Mouse (Mus musculus) heart, embryonic 11.5 days (tissue): ENCODE data around the gene Lag3. TPM values are rescaled to one million over a fixed set of nuclear protein-coding genes. Genes with fewer than 3 reads are reported as not detected.

ENCODE experiments used
- ATAC-seq: fragments of 200-750 bp; cut with Nextera tagmentation; replicated peaks from 2 replicates; pipeline ENCODE4 v1.8.0; 2017; ENCODE audit warnings: moderate library complexity; ENCODE audit not compliant: insufficient number of reproducible peaks, low FRiP score, low TSS enrichment
- H3K27ac ChIP-seq: fragments of 300-500 bp; sonication (generic); 2 replicates; pipeline ENCODE4 v1.5.1; 2014; ENCODE audit warnings: mild to moderate bottlenecking, low read depth, low read length
- H3K27me3 ChIP-seq: fragments of 300-500 bp; sonication (generic); 2 replicates; pipeline ENCODE4 v1.6.1; 2014; ENCODE audit warnings: mild to moderate bottlenecking, low read length, mixed read lengths; ENCODE audit not compliant: control insufficient read depth, insufficient read depth
- H3K36me3 ChIP-seq: fragments of 300-500 bp; sonication (generic); 2 replicates; pipeline ENCODE4 v1.6.1; 2014; ENCODE audit warnings: mild to moderate bottlenecking, low read length, moderate library complexity, mixed read lengths; ENCODE audit not compliant: control insufficient read depth, insufficient read depth
- H3K4me1 ChIP-seq: fragments of 300-500 bp; sonication (generic); 2 replicates; pipeline ENCODE4 v1.6.1; 2014; ENCODE audit warnings: low read length; ENCODE audit not compliant: control insufficient read depth, insufficient read depth
- H3K4me2 ChIP-seq: fragments of 300-500 bp; sonication (generic); 2 replicates; pipeline ENCODE4 v1.6.1; 2014; ENCODE audit warnings: mild to moderate bottlenecking, moderate library complexity
- H3K4me3 ChIP-seq: fragments of 300-500 bp; sonication (generic); 2 replicates; pipeline ENCODE4 v1.5.1; 2014; ENCODE audit warnings: low read depth, low read length
- H3K9ac ChIP-seq: fragments of 300-500 bp; sonication (generic); 2 replicates; pipeline ENCODE4 v1.6.1; 2014; ENCODE audit warnings: mild to moderate bottlenecking, low read depth, low read length, moderate library complexity
- H3K9me3 ChIP-seq: fragments of 300-500 bp; sonication (generic); replicated peaks from 2 replicates; pipeline ENCODE4 v1.6.1; 2016; ENCODE audit warnings: low read length; ENCODE audit not compliant: control insufficient read depth
- WGBS: fragments of 180-500 bp; shearing (Covaris S2); extraction: QIAGEN DNeasy Blood & Tissue Kit; methylation state at CpG from one replicate; pipeline ENCODE4 v1.1.7; 2014; ENCODE audit not compliant: insufficient replicate concordance; 5-methylcytosine and 5-hydroxymethylcytosine counted together
- polyA plus RNA-seq: library from polyadenylated mRNA; unstranded; fragments of >200 nt; fragmentation: Nextera tagmentation; extraction: Ambion mirVana; gene quantifications from 2 replicates; pipeline ENCODE4 v1.2.1, GENCODE M21; 2014

Lag3 gene
- polyA plus RNA-seq, 1 experiment from 2014 or later: 1.1 TPM

DNA sequence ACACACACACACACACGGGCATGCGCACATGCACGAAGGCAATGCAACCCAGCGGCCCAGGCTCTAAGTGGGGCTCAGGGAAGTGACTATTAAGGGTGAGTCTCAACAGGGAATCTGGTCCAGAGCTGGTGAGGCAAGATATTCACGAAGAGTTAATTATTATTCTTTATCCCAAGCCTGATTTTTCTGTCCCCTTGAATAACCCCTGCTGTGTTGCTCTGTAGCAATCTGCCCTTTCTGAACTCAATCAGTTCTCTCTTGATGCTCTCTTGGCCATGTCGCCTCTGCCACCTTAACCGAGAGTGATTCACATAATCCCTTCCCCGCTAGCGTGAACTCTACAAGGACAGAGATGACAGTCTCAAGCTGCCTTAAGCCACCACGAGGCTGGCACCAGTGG, 28.2 kb downstream of the Lag3 start:
- Histone ChIP-seq H3K9me3 (no peaks in the 10 kb centered on the region), H3K27me3 (no peaks in the 10 kb centered on the region), H3K4me1 (no peaks in the 10 kb centered on the region), H3K36me3 (no peaks in the 10 kb centered on the region), H3K9ac (no peak overlapping the region), H3K27ac (no peak overlapping the region), H3K4me3 (no peak overlapping the region), H3K4me2 (no peak overlapping the region)
- no peak for ATAC-seq
- 76% methylated on average over 10 of the region's 10 CpGs for WGBS

GRCm38 (mm10) chr6:124881821-124882220, 29.7 kb downstream of the Lag3 start:
- H3K27ac ChIP-seq: no peak overlapping the region
- 90% methylated on average over 9 of the region's 9 CpGs for WGBS
- H3K9me3 ChIP-seq: no peaks in the 10 kb centered on the region
- H3K27me3 ChIP-seq: no peaks in the 10 kb centered on the region
- H3K4me3 ChIP-seq: no peak overlapping the region
- H3K9ac ChIP-seq: no peak overlapping the region
- no peak overlapping the region for H3K4me2 ChIP-seq
- no peak for ATAC-seq
- H3K36me3 ChIP-seq: no peaks in the 10 kb centered on the region
- H3K4me1 ChIP-seq: no peaks in the 10 kb centered on the region

DNA sequence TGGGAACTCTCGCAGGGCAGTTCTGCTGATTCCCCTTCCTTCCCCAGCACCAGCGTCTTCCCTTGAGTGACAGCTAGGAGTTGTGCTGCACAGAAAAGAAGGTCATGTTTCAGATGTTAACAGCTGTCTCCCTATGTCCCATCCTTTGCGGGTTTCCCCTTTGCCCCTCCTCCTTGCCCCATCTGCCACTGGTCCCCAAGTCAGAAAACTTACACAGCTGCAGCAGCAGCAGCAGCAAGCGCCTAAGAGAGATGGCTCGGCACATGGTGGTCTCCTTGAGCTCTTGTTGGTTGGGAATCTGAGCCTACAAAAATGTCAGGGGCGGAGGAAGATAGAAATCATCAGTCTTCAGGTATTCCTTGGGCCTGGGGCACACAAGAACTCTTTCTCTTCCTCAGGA, 32.1 kb downstream of the Lag3 start:
- H3K9ac ChIP-seq: no peak overlapping the region
- no peak for ATAC-seq
- no peaks in the 10 kb centered on the region for H3K4me1 ChIP-seq
- no peaks in the 10 kb centered on the region for H3K27me3 ChIP-seq
- no peaks in the 10 kb centered on the region for H3K36me3 ChIP-seq
- no peak overlapping the region for H3K4me3 ChIP-seq
- WGBS: 49% methylated on average over 6 of the region's 6 CpGs
- no peak overlapping the region for H3K4me2 ChIP-seq
- H3K27ac ChIP-seq: no peak overlapping the region
- no peaks in the 10 kb centered on the region for H3K9me3 ChIP-seq

GRCm38 (mm10) chr6:124874348-124874747, 37.2 kb downstream of the Lag3 start:
- H3K4me2 ChIP-seq: no peak overlapping the region
- H3K9me3 ChIP-seq: no peaks in the 10 kb centered on the region
- ATAC-seq: no peak
- no peak overlapping the region for H3K4me3 ChIP-seq
- no peak overlapping the region for H3K9ac ChIP-seq
- no peak overlapping the region for H3K27ac ChIP-seq
- H3K27me3 ChIP-seq: no peaks in the 10 kb centered on the region
- no peaks in the 10 kb centered on the region for H3K4me1 ChIP-seq
- WGBS: 28% methylated on average over 2 of the region's 3 CpGs
- no peaks in the 10 kb centered on the region for H3K36me3 ChIP-seq

DNA sequence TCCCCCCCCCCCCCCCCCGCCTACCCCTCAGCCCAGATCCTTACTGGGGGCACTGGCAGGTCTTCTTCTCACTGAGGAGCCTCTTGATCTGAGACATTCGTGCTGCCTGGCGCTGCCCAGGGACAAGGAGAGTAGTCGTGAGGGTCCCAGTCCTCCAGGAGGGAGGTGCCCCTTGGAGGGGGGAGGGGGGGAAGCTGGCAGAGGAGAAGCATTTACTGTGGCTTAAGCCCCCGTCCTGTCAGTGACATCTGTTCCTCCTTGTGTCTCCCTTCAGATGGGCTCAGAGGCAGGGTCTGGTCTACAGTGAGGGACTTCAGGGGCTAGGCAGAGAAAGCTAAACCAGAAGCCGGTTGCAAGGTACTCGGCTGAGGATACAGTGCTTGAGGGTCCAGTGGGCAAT, 44.9 kb downstream of the Lag3 start:
- WGBS: 57% methylated on average over 6 of the region's 7 CpGs
- Histone ChIP-seq H3K27me3 (peaks cover 6% of the 10 kb centered on the region), H3K4me1 (peaks cover 8% of the 10 kb centered on the region), H3K9ac (no peak overlapping the region), H3K27ac (no peak overlapping the region), H3K9me3 (no peaks in the 10 kb centered on the region), H3K36me3 (no peaks in the 10 kb centered on the region), H3K4me3 (no peak overlapping the region), H3K4me2 (no peak overlapping the region)
- no peak for ATAC-seq

DNA sequence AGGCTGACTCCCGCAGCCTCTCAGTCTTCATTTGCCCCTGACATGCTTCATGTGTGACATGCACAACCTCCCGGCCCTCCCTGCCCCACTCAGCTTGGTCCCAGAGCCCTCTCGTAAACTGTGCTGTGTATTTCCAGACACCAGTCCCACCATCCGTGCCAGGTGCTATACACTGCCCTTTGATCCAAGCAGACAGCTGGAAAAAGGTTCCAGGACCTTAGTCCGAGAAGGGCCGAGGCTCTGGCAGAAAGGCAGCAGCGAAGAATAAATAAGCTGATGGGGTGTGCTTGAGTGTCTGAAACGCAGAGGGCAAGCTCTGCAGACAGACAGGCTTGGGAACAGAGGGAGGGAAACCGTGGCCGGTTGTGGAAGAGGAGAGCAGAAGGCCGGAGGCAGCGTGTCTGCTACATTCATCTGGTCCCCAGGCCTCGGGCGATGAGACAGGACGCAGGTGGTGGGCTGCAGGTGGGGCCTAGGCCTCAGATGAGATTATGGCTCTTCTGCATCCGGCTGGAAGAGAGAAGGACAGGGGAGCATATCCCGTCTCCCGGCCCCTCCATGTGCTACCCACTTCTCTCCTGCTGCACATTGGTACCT, 45.6 kb downstream of the Lag3 start:
- Histone ChIP-seq H3K9me3 (no peaks in the 10 kb centered on the region), H3K27ac (no peak overlapping the region), H3K4me2 (no peak overlapping the region), H3K36me3 (no peaks in the 10 kb centered on the region), H3K27me3 (peaks cover 11% of the 10 kb centered on the region), H3K4me1 (peaks cover 8% of the 10 kb centered on the region), H3K4me3 (no peak overlapping the region), H3K9ac (no peak overlapping the region)
- WGBS: 52% methylated on average over 18 of the region's 18 CpGs
- ATAC-seq: no peak

GRCm38 (mm10) chr6:124863658-124864298, 47.7 kb downstream of the Lag3 start, which contains the start of gene Gpr162:
Gpr162 (minus strand) TSS chr6:124863983.
- peak within 1 kb of the TSS; percentile 77 for H3K9ac ChIP-seq

GRCm38 (mm10) chr6:124863125-124863657, 48.3 kb downstream of the Lag3 start:
- H3K4me3 ChIP-seq: peak overlapping the region; percentile 53
- ATAC-seq: no peak
- H3K9ac ChIP-seq: peak overlapping the region; percentile 77
- H3K4me1 ChIP-seq: peaks cover 17% of the 10 kb centered on the region
- H3K9me3 ChIP-seq: no peaks in the 10 kb centered on the region
- peaks cover 27% of the 10 kb centered on the region for H3K27me3 ChIP-seq
- no peaks in the 10 kb centered on the region for H3K36me3 ChIP-seq
- H3K4me2 ChIP-seq: peak overlapping the region; percentile 89
- no peak overlapping the region for H3K27ac ChIP-seq
- whole genome bisulfite sequencing: 0% methylated on average over 16 of the region's 16 CpGs

More at GRCm38 (mm10) chr6:124863658-124864298, 47.7 kb downstream of the Lag3 start, which contains the start of gene Gpr162:
- WGBS: 1% methylated on average over 37 of the region's 43 CpGs
- Histone ChIP-seq H3K9me3 (no peaks in the 10 kb centered on the region), H3K27me3 (peaks cover 22% of the 10 kb centered on the region), H3K27ac (no peak within 1 kb of the TSS), H3K4me1 (peaks cover 16% of the 10 kb centered on the region), H3K4me3 (peak within 1 kb of the TSS; percentile 53), H3K4me2 (peak within 1 kb of the TSS; percentile 89), H3K36me3 (no peaks in the 10 kb centered on the region)
- peak; percentile 43; the same call in 1 of the 2 replicates for ATAC-seq
